Mouse (Mus musculus): Measurements from ENCODE around the gene Utp11. TPM values are rescaled to one million over a fixed set of nuclear protein-coding genes. Genes with fewer than 3 reads are reported as not detected.

Utp11 gene
- total RNA-seq, 2 experiments from 2014 or later: 15.0 to 15.3 TPM

GRCm38 (mm10) chr4:124674334-124675032, 18.9 kb downstream of the Utp11 start:
- DNase-seq (ENCODE audit: low spot score in 2 of 2): no peak

- DNase-seq (ENCODE audit: low spot score in 2 of 2): no peak
Measured at GRCm38 (mm10) chr4:124672347-124673320, 20.8 kb downstream of the Utp11 start.

GRCm38 (mm10) chr4:124671583-124671982, 21.8 kb downstream of the Utp11 start:
- DNase-seq (ENCODE audit: low spot score in 2 of 2): no peak

- no peak for DNase-seq (ENCODE audit: low spot score in 2 of 2)
Measured at GRCm38 (mm10) chr4:124670232-124670631, 23.2 kb downstream of the Utp11 start.

GRCm38 (mm10) chr4:124668078-124668477, 25.3 kb downstream of the Utp11 start:
- no peak for DNase-seq (ENCODE audit: low spot score in 2 of 2)

GRCm38 (mm10) chr4:124667476-124668033, 25.8 kb downstream of the Utp11 start:
- DNase-seq (ENCODE audit: low spot score in 2 of 2): no peak

GRCm38 (mm10) chr4:124664604-124665003, 28.8 kb downstream of the Utp11 start:
- DNase-seq (ENCODE audit: low spot score in 2 of 2): no peak

GRCm38 (mm10) chr4:124664185-124664584, 29.2 kb downstream of the Utp11 start:
- DNase-seq (ENCODE audit: low spot score in 2 of 2): no peak

GRCm38 (mm10) chr4:124663034-124663433, 30.4 kb downstream of the Utp11 start:
- DNase-seq (ENCODE audit: low spot score in 2 of 2): no peak

GRCm38 (mm10) chr4:124660603-124661002, 32.8 kb downstream of the Utp11 start:
- DNase-seq (ENCODE audit: low spot score in 2 of 2): no peak

- DNase-seq (ENCODE audit: low spot score in 2 of 2): no peak
Measured at GRCm38 (mm10) chr4:124659251-124660217, 33.9 kb downstream of the Utp11 start.

- DNase-seq (ENCODE audit: low spot score in 2 of 2): no peak
Measured at GRCm38 (mm10) chr4:124658412-124658851, 35.0 kb downstream of the Utp11 start.

- DNase-seq (ENCODE audit: low spot score in 2 of 2): no peak
Measured at GRCm38 (mm10) chr4:124657781-124658180, 35.6 kb downstream of the Utp11 start.

GRCm38 (mm10) chr4:124656854-124657650, 36.3 kb downstream of the Utp11 start:
- peak; percentile 79 to 89 for DNase-seq (ENCODE audit: low spot score in 2 of 2)

GRCm38 (mm10) chr4:124656518-124656853, 36.9 kb downstream of the Utp11 start, which contains the start of gene Pou3f1:
Gene Pou3f1 (plus strand): TSS chr4:124656807.
- DNase-seq (ENCODE audit: low spot score in 2 of 2): no peak

- DNase-seq (ENCODE audit: low spot score in 2 of 2): no peak
Measured at GRCm38 (mm10) chr4:124652886-124653285, 40.5 kb downstream of the Utp11 start.

- no peak for DNase-seq (ENCODE audit: low spot score in 2 of 2)
Measured at GRCm38 (mm10) chr4:124647909-124648308, 45.5 kb downstream of the Utp11 start.

- DNase-seq (ENCODE audit: low spot score in 2 of 2): no peak
Measured at GRCm38 (mm10) chr4:124646591-124646990, 46.8 kb downstream of the Utp11 start.

GRCm38 (mm10) chr4:124644974-124645433, 48.4 kb downstream of the Utp11 start:
- DNase-seq (ENCODE audit: low spot score in 2 of 2): no peak

- DNase-seq (ENCODE audit: low spot score in 2 of 2): no peak
Measured at GRCm38 (mm10) chr4:124643859-124644258, 49.5 kb downstream of the Utp11 start.

Measured in left cerebral cortex, adult 18-20 months (tissue).